Mouse (Mus musculus): Measurements from ENCODE around the gene Nedd9.

GRCm38 (mm10) chr13:41418198-41418869 is 68.8 kb downstream of the Nedd9 start:
- TF ChIP-seq FLI1 (IDR thresholded peaks at IDR 0.05; ENCODE audit: low read length) (no peak), GATA1 (IDR thresholded peaks at IDR 0.05; ENCODE audit: borderline replicate concordance, low read length) (no peak)

All from megakaryocyte, embryonic 14.5 days (primary cell).